Mouse (Mus musculus) 416B (cell line): ENCODE measurements at regions not wholly inside any gene's neighbourhood (a gene's known extent, or its start where the extent isn't known, plus 50 kb on each side); places are given as distances from the start of the nearest gene placed in this dataset.

Source experiments
- DNase-seq: peaks from one replicate; pipeline ENCODE4 v3.0.0; 2011; ENCODE audit warnings: low read depth

GRCm38 (mm10) chr3:8751356-8751755 is 858.5 kb downstream of the Zfp704 start:
- DNase-seq = no peak

- DNase-seq = peak; percentile 51
These were observed 859.0 kb downstream of the Zfp704 start for GRCm38 (mm10) chr3:8750858-8751257.

- DNase-seq = no peak
These were observed 859.7 kb downstream of the Zfp704 start for GRCm38 (mm10) chr3:8750162-8750561.

DNA sequence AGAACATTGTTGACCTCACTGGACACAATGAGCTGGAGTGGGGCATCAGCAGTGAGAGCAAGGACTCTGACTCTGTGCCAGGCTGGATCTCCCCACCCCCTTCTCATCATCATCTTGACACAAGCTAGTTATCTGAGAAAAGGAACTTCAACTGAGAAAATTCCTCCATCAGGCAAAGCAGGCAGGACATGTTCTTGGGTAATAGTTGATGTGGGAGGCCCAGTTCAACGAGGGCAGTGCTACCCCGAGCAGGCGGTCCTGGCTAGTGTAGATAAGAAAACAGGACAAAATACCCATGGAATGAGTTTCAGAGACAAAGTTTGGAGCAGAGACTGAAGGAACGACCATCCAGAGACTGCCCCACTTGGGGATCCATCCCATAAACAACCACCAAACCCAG is 862.7 kb downstream of the Zfp704 start:
- DNase-seq = no peak

DNA sequence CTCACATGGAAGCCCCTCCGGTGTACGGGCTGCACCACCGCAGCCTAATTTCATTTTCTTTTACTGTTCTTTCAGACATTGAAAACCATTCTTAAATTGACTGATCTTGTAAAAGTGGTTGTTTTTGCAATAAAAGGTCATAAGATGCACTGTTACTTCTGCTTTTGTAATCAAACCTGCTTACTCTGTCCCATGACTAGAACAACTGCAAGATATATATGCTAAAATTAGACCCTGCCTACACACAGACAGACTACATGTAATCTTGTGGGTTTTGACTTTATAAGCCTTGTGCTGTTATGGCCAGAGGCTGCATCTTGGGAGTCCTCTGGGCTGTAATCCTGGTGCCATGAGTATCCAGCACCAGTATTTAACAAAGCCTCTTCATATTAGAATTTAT is 863.2 kb downstream of the Zfp704 start:
- no peak for DNase-seq

- DNase-seq = no peak
These were observed 863.8 kb downstream of the Zfp704 start for GRCm38 (mm10) chr3:8746037-8746436.

- no peak for DNase-seq
These were observed 865.0 kb downstream of the Zfp704 start for GRCm38 (mm10) chr3:8744857-8745256.

- DNase-seq = no peak
These were observed 866.2 kb downstream of the Zfp704 start for GRCm38 (mm10) chr3:8743650-8744049.

DNA sequence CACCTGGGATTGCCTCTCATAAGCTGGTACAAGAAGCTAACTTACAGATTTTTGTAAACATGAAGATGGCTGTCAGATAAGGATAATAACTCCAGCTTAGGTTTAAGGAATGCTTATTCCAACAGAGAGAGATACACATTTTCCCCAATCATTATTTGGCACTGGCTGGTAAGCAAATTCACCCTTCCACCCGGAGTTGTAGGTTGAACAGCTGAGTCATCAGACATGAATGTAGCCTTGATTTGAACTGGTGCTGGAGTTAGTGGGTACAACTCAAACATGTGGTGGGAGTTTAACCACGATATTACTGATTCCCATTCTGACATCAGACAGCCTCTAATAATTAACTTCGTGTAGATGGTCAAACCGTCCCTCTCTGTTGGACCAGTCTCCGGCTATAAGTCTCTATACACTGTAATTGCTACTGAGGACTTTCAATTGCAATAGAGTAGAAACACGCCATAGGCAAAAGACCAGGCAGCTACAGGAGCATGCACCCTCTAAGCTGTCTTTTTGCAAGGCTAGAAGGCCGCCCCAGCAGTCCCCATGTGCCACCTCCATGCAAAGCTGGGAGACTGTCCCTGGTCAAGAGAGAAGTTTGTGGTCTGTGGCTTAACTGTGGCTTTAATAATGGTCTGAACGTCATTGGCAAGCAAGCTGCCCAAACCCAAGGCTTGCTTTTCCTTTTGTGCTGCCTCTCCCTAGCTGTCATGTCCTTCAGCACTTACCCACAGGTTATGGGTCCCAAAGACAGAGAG is 868.4 kb downstream of the Zfp704 start:
- DNase-seq = peak; percentile 53

GRCm38 (mm10) chr3:8740710-8741109 is 869.2 kb downstream of the Zfp704 start:
- DNase-seq = no peak

DNA sequence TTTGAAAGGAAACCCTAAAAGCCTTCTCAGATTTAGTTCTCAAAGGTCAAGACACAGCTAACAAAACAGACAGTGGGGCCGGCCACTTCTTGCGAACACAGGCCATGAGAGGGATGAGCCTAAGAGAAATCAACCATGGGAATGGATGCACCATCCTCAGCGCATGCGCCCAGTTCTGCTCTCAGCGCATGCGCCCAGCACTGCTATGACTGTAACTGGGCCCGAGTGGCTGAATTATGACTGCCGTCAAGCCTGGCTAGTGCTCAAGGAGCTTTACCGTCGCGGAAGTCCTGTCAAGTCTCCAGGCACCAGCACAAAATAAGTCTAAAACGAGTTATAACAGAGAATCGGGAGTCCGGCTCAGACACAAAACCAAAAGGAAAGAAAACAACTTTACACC is 870.6 kb downstream of the Zfp704 start:
- DNase-seq = no peak

DNA sequence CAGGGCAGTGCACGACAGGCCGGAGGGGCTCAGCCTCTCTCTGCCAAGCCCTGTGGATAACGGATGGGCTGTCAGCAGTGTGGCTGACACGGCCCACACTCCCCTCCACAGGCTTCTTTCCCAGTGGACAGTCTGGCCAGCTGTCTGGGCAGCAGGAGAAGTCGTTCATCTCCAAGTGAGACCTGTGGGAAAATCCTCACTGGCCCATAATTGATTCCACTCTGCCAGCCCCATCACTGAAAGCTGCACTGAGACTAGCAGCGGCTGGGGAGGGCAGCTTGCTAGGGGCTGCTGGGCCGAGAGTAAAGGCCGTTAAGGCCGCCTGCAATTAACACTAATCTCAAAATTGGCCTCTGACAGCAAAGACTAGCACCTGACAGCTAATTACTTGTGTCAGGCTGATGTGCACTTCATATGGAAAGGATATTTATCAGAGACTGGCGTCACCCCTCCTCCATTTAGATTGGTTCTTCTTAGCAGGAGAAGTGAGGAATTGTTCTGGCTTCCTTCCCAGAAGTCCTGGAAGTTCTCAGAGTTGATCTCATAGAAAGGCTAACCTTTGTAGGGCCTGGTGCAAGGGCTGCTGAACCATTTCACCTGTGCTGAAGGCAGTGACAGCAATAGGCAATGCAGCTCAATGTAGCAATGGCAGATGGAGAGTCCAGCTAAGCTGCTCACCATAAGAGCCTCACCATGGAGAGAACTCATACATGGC is 873.5 kb downstream of the Zfp704 start:
- no peak for DNase-seq

DNA sequence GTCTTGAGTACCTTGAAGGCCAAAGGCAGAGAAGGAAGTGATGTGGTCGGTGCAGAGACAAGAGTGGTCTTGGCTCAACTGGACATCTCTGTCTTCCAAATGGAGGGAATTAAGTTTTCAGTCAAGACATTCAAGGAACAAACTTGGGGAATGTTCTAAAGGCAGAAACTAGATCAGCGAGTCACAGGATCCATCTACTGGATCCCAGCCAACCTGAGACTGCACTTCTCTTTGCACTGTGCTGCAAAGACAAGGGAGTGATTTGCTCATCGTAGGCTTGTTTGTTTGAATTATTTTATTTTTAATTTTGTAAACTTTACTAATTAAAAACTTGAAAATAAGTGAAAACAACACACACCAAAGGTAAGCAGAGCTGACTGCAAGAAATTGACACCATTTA is 875.8 kb downstream of the Zfp704 start:
- DNase-seq = no peak

DNA sequence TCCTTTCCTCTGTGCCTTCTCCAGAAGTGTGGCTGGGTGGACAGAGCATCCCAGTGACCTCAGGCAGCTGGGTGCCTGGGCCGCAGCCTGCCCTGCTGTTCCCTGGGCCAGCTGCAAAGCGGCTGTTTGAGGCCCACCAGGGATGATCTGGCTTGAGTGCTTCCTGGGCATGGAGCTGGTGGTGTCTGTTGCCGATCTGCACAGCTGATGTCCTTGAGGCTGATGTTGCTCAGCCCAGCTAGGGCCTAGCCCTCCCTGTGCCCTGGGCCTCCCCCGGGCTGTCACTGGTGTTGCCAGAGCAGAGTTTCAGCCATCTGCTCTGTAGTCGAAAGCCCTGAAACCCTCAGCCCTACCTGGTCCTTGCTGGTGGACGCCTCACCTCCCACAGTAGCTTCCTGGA is 878.5 kb downstream of the Zfp704 start:
- DNase-seq = no peak

DNA sequence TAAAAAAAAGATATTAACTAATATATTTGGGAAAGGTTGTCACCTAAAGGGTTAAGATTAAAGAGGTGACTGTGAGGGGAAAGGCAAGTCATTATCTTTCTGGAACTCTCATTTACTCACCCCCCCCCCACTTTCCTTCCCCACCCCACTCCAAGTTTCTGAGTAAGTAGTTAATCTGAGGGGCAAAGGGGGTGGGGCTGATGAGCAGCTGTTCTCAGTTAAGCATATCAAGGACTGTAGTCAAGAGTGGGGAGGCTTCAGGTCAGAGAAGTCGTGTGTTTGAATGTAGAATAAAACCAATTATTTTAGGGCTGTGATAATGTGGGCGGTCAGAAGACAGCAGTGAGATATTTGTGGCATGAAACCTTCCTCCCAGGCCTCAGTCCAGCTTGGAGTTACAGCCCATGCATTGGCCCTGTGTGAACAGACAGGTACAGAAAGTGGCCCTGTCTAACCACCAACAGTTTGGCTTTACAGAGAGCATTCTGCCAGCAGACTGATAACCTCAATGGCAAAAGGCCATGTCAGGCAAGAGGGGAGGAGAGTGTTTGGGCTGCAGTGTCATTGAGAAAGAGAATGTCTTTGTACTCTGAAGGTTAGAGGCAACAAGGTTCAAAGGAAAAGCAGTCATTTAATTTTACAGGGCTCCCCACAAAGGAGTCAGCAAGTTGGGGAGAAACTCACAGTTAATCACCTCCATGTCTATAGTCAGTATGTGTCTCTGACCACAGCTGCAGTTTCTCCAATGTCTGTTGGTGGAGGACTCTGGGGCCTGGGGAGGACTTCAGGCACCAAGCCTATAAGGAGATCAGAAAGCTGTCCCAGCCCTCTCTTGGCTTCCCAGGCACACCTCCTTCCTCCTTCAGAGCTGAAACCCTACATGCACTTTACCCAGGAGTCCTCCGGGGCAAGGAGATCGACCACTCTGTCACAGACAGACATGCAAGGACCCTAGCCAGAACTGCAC is 888.0 kb downstream of the Zfp704 start:
- no peak for DNase-seq

- DNase-seq = no peak
These were observed 889.2 kb downstream of the Zfp704 start for GRCm38 (mm10) chr3:8720586-8721100.

GRCm38 (mm10) chr3:8718206-8718605 is 891.7 kb downstream of the Zfp704 start:
- no peak for DNase-seq

- no peak for DNase-seq
These were observed 892.5 kb downstream of the Zfp704 start for GRCm38 (mm10) chr3:8717334-8717812.
